Mouse (Mus musculus) erythroid progenitor cell, adult 5-6 weeks (primary cell): Measurements from ENCODE around the gene Nav1. TPM values are rescaled to one million over a fixed set of nuclear protein-coding genes. Genes with fewer than 3 reads are reported as not detected.

Source experiments
- ATAC-seq: replicated peaks from 2 replicates; pipeline ENCODE4 v1.8.0; 2016; ENCODE audit warnings: moderate number of reproducible peaks, mild to moderate bottlenecking, moderate TSS enrichment, inconsistent platforms; ENCODE audit not compliant: poor library complexity, low FRiP score, severe bottlenecking
- total RNA-seq, 2 experiments: library from RNA; stranded (forward) in 1 of 2; stranded (reverse) in 1 of 2; fragments of 150-400 nt in 1 of 2; fragments of 186-747, 209-891 nt in 1 of 2; gene quantifications; 2 replicates each; pipeline versions ENCODE4 v1.2.3 to v1.2.4; 2015 to 2017; ENCODE audit warnings: low replicate concordance in 2 of 2

Nav1 gene
- total RNA-seq, 2 experiments from 2014 or later: 1.1 to 11.7 TPM

- ATAC-seq: no peak
These were observed 12.9 kb upstream of the Nav1 start for GRCm38 (mm10) chr1:135619932-135620391.

- no peak for ATAC-seq
These were observed 12.0 kb upstream of the Nav1 start for GRCm38 (mm10) chr1:135619130-135619529.

GRCm38 (mm10) chr1:135617344-135617743, 10.2 kb upstream of the Nav1 start:
- no peak for ATAC-seq

GRCm38 (mm10) chr1:135615715-135616641, 8.9 kb upstream of the Nav1 start:
- ATAC-seq: no peak; the same call in 1 of the 2 replicates

GRCm38 (mm10) chr1:135609621-135610020, 2.5 kb upstream of the Nav1 start:
- no peak for ATAC-seq

- no peak for ATAC-seq
These were observed 610 bp downstream of the Nav1 start for GRCm38 (mm10) chr1:135606355-135607015.

GRCm38 (mm10) chr1:135605530-135605929, 1.6 kb downstream of the Nav1 start:
- ATAC-seq: no peak

GRCm38 (mm10) chr1:135604361-135605052, 2.6 kb downstream of the Nav1 start:
- ATAC-seq: no peak

- ATAC-seq: no peak
These were observed 3.8 kb downstream of the Nav1 start for GRCm38 (mm10) chr1:135603121-135603870.

- no peak for ATAC-seq
These were observed 6.8 kb downstream of the Nav1 start for GRCm38 (mm10) chr1:135600023-135601005.

- no peak for ATAC-seq
These were observed 8.7 kb downstream of the Nav1 start for GRCm38 (mm10) chr1:135598251-135598879.

GRCm38 (mm10) chr1:135594279-135594903, 12.7 kb downstream of the Nav1 start:
- ATAC-seq: no peak

GRCm38 (mm10) chr1:135593560-135594278, 13.4 kb downstream of the Nav1 start:
- no peak for ATAC-seq

GRCm38 (mm10) chr1:135590776-135591175, 16.3 kb downstream of the Nav1 start:
- no peak for ATAC-seq

GRCm38 (mm10) chr1:135588973-135589372, 18.1 kb downstream of the Nav1 start:
- no peak for ATAC-seq

- no peak for ATAC-seq
These were observed 20.2 kb downstream of the Nav1 start for GRCm38 (mm10) chr1:135586903-135587302.

- ATAC-seq: no peak
These were observed 21.5 kb downstream of the Nav1 start for GRCm38 (mm10) chr1:135585573-135585972.
